In the genomic region with DNA sequence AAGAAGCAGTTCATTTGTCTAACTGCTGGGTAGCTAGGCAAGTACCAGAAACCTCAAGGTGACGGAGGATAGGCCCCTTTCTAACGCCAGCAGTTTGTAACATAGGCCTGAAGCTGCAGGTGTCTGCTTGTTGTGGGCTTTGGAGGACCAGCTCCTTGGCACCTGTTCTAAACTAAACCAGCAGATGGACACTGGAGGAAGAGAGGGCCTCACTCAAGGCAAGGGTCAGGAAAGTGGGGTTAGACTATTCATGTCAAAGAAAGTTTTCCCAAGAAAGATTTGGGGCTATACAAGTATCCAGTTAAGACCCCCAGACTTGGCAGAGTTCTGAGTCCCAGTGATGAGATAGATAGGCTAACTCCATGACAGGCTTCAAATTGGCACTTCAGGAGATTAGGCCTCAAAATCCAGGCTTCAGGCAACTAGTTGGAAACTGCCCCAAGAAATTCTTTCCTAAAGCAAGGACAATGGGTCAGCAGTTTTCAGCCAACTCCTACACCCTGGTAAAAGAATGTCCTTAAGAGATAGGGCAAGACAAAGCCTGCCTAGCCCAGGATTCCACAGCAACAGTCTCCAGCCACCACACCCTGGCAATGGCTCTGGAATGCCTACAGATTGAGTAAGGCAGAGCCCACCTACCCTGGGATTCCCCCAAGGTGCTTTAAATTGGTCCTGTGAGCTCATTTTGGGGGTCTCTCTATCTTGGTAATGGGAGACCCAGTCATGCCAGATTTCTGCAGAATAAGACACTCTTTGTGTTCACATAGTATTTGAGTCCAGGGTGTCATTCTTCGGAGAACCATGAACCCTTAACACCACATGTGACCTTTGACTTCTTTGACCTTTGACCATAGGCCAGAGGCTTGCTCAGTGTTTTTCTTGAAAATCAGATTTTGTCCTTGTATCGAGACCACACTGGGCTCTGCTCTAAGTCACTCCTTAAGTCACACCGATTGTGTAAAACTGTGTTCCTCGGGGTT, we compare ENCODE assay signal across 30 mouse cellular contexts. TPM values are rescaled to one million over a fixed set of nuclear protein-coding genes. Genes with fewer than 3 reads are reported as not detected.
DNase-seq lines count a peak whose midpoint lies in the region.
"Had no signal": no experiment of that assay in that cellular context is flagged by ENCODE, and none has a peak within 500 bp of the region (broad histone marks: within the 10 kb centered on the region; RNA-seq: fewer than 3 reads in every experiment).

No protein-coding gene starts in this region.

- peak; percentile 71 for DNase-seq in heart, adult 11 months
- no peak for DNase-seq in heart, adult 8-10 months (ENCODE audit: low spot score)
- peak; percentile 41 for DNase-seq in ES-CJ7 (ENCODE audit: low read depth, low spot score)
- DNase-seq in embryo, embryonic 10.5 days (ENCODE audit: low spot score): peak; percentile 48
- DNase-seq in thymus, postnatal 0 days (ENCODE audit: low spot score): peak; percentile 68
- no peak for DNase-seq in ovary, postnatal 10 days (ENCODE audit: low spot score)
- no peak for DNase-seq in gastrocnemius, postnatal 14 days
- no peak for DNase-seq in cerebellum, adult 18-20 months
- DNase-seq: adrenal gland, adult 8-10 months; cerebellum, adult 11-12 months; cerebellum, postnatal 14 days; forebrain, postnatal 0 days; heart, postnatal 4 days; kidney, adult 18-20 months; liver, embryonic 13.5 days; lung, adult 2 months; lung, postnatal 14 days; midbrain, embryonic 14.5 days; right cerebral cortex, postnatal 25 days; spleen, adult 18-20 months had no signal

- intact Hi-C loops in gastrocnemius, postnatal 14 days (cut with DNase I; ENCODE audit: low total_unique reads): no loop called here

RNA-seq across cellular contexts. Expression of a gene that starts 27.8 kb away (rescaled TPM):
- total RNA-seq in heart, adult 8-10 months (2022): under 1 TPM; 0.22 to 0.75 (median 0.38) TPM
- 0.10 TPM in 2 replicates for polyA plus RNA-seq in thymus, postnatal 0 days (2015; fragmentation: Nextera tagmentation; extraction: Ambion mirVana)
- under 1 TPM; 0.31 to 0.94 TPM for total RNA-seq in gastrocnemius, postnatal 14 days (2021)
- total RNA-seq: forebrain, postnatal 0 days; granulocyte monocyte progenitor cell, adult 5-6 weeks; layer of hippocampus, postnatal 25 days; left cerebral cortex, postnatal 10 days; megakaryocyte progenitor cell, adult 5-6 weeks had no signal
- polyA plus RNA-seq: activated CD4-positive, CD25-positive, alpha-beta regulatory T cell, adult 4 months; forebrain, embryonic 10.5 days; forebrain, postnatal 0 days; hindbrain, embryonic 14.5 days; inflammation-experienced regulatory T-cells, adult 6 months; limb, embryonic 12.5 days; liver, embryonic 13.5 days; midbrain, embryonic 14.5 days; neural tube, embryonic 11.5 days had no signal

Comparison
In these comparisons a context has a peak if more than half of its experiments do, and no peak if none do; other contexts are left out.
1. DNase-seq: peak in heart, adult 11 months (single experiment), ES-CJ7 (single experiment), embryo, embryonic 10.5 days (single experiment) and thymus, postnatal 0 days (single experiment); none in heart, adult 8-10 months (single experiment), ovary, postnatal 10 days (single experiment), gastrocnemius, postnatal 14 days (single experiment) and cerebellum, adult 18-20 months (0 of 2).